Mouse (Mus musculus) liver, adult 2 months (tissue): ENCODE results near the gene Ccdc73. TPM values are rescaled to one million over a fixed set of nuclear protein-coding genes. Genes with fewer than 3 reads are reported as not detected.

Source experiments
- DNase-seq: peaks from one replicate; pipeline ENCODE4 v3.0.0-alpha.2; 2011; ENCODE audit warnings: low read depth, low spot score; ENCODE audit errors: extremely low read depth
- H3K27ac ChIP-seq: fragments of 200-500 bp; replicated peaks from 2 replicates; pipeline ENCODE4 v1.5.1; 2012; ENCODE audit warnings: low read depth, mild to moderate bottlenecking, control low read depth, inconsistent platforms, low read length; ENCODE audit not compliant: insufficient read depth
- H3K27me3 ChIP-seq: fragments of 200-500 bp; 2 replicates; pipeline ENCODE4 v1.6.1; 2012; ENCODE audit warnings: mild to moderate bottlenecking, moderate library complexity, low read length, inconsistent platforms; ENCODE audit not compliant: control insufficient read depth, insufficient read depth
- H3K36me3 ChIP-seq: fragments of 200-500 bp; 2 replicates; pipeline ENCODE4 v1.6.1; 2012; ENCODE audit warnings: low read length, inconsistent platforms; ENCODE audit not compliant: control insufficient read depth, insufficient read depth
- H3K4me1 ChIP-seq: fragments of 200-500 bp; 2 replicates; pipeline ENCODE4 v1.6.1; 2011; ENCODE audit warnings: low read length; ENCODE audit not compliant: control insufficient read depth, insufficient read depth
- H3K4me3 ChIP-seq: fragments of 200-500 bp; 2 replicates; pipeline ENCODE4 v1.5.1; 2011; ENCODE audit warnings: low read depth, mild to moderate bottlenecking, control low read depth, low read length, moderate library complexity; ENCODE audit not compliant: insufficient read depth
- H3K79me2 ChIP-seq: fragments of 200-500 bp; 2 replicates; pipeline ENCODE4 v1.6.1; 2012; ENCODE audit warnings: inconsistent platforms, mild to moderate bottlenecking, low read length, moderate library complexity; ENCODE audit not compliant: control insufficient read depth, insufficient read depth
- H3K9ac ChIP-seq: fragments of 200-500 bp; 2 replicates; pipeline ENCODE4 v1.6.1; 2012; ENCODE audit warnings: low read depth, mild to moderate bottlenecking, control low read depth, inconsistent platforms, low read length
- CTCF ChIP-seq: fragments of 200-500 bp; IDR thresholded peaks from 2 replicates; pipeline ENCODE4 v1.5.1; 2011; ENCODE audit warnings: low read depth, low read length, control low read depth
- POLR2A ChIP-seq: fragments of 200-500 bp; IDR thresholded peaks from 2 replicates; pipeline ENCODE4 v1.6.1; 2011; ENCODE audit warnings: low read length, control low read depth; ENCODE audit not compliant: insufficient read depth; ENCODE audit errors: extremely low read depth
- WGBS: fragments of 180-500 bp; shearing (Covaris S2); methylation state at CpG from one replicate; pipeline ENCODE4 v1.1.7; 2018; 5-methylcytosine and 5-hydroxymethylcytosine counted together
- polyA plus RNA-seq: library from polyadenylated mRNA; depleted of rRNA; stranded (reverse); fragments of >200 nt; gene quantifications from 2 replicates; pipeline ENCODE4 v1.2.3, GENCODE M21; 2012; rRNA removed
- total RNA-seq: library from RNA; depleted of rRNA; stranded (reverse); fragments of >200 nt; gene quantifications from 2 replicates; pipeline ENCODE4 v1.2.3, GENCODE M21; 2014; rRNA removed

The Ccdc73 gene
- total and polyA plus RNA-seq, 2 experiments = 4.9 TPM; not detected in 1

GRCm38 (mm10) chr2:105058577-105059116 is 191.0 kb downstream of the Ccdc73 start:
- 10% methylated on average over 7 of the region's 7 CpGs for WGBS
- TF ChIP-seq POLR2A = no peak
- TF ChIP-seq CTCF = no peak
- Histone ChIP-seq H3K9ac (no peak overlapping the region), H3K4me1 (peaks cover 8% of the 10 kb centered on the region), H3K36me3 (no peaks in the 10 kb centered on the region), H3K27me3 (no peaks in the 10 kb centered on the region), H3K4me3 (no peak overlapping the region), H3K27ac (no peak overlapping the region), H3K79me2 (no peaks in the 10 kb centered on the region)
- DNase-seq = peak; percentile 44

GRCm38 (mm10) chr2:105062741-105063372 is 195.3 kb downstream of the Ccdc73 start:
- DNase-seq = no peak
- no peak for TF ChIP-seq POLR2A
- no peak for TF ChIP-seq CTCF
- no peaks in the 10 kb centered on the region for H3K27me3 ChIP-seq
- no peak overlapping the region for H3K4me3 ChIP-seq
- no peak overlapping the region for H3K9ac ChIP-seq
- H3K36me3 ChIP-seq = no peaks in the 10 kb centered on the region
- H3K4me1 ChIP-seq = peaks cover 8% of the 10 kb centered on the region
- 65% methylated on average over 7 of the region's 7 CpGs for WGBS
- H3K27ac ChIP-seq = no peak overlapping the region
- no peaks in the 10 kb centered on the region for H3K79me2 ChIP-seq

Other genes with a start within 250 kb of the Ccdc73 start
- gene Tcp11l1, start 155.6 kb upstream of the Ccdc73 start, total RNA-seq = 4.1 and 5.3 TPM in 2 replicates
- gene Tcp11l1, start 155.6 kb upstream of the Ccdc73 start, polyA plus RNA-seq = 3.1 and 3.5 TPM in 2 replicates
- not detected in 2 replicates for gene Pin1rt1, start 151.4 kb upstream of the Ccdc73 start, total RNA-seq
- not detected in 2 replicates for gene Pin1rt1, start 151.4 kb upstream of the Ccdc73 start, polyA plus RNA-seq
- gene Depdc7, start 124.9 kb upstream of the Ccdc73 start, total RNA-seq = 50.9 and 53.5 TPM in 2 replicates
- 26.4 and 30.0 TPM in 2 replicates for gene Depdc7, start 124.9 kb upstream of the Ccdc73 start, polyA plus RNA-seq
- 6.0 and 7.3 TPM in 2 replicates for gene Qser1, start 51.0 kb upstream of the Ccdc73 start, total RNA-seq
- gene Qser1, start 51.0 kb upstream of the Ccdc73 start, polyA plus RNA-seq = 2.0 and 2.2 TPM in 2 replicates
- gene Prrg4, start 17.9 kb upstream of the Ccdc73 start, total RNA-seq = 0.37 and 0.60 TPM in 2 replicates
- 0.05 TPM in 1 of 2 replicates, not detected in the other for gene Prrg4, start 17.9 kb upstream of the Ccdc73 start, polyA plus RNA-seq
- gene Eif3m, start 149.3 kb downstream of the Ccdc73 start, total RNA-seq = 104 and 122 TPM in 2 replicates
- 13.6 and 19.1 TPM in 2 replicates for gene Eif3m, start 149.3 kb downstream of the Ccdc73 start, polyA plus RNA-seq
- not detected in 2 replicates for gene Gm11060, start 224.2 kb downstream of the Ccdc73 start, total RNA-seq
- gene Gm11060, start 224.2 kb downstream of the Ccdc73 start, polyA plus RNA-seq = not detected in 2 replicates